Mouse (Mus musculus) lung, embryonic 16.5 days (tissue): Measurements from ENCODE around the gene Hoxd10. TPM values are rescaled to one million over a fixed set of nuclear protein-coding genes. Genes with fewer than 3 reads are reported as not detected.

Experiments used
- ATAC-seq: fragments of 200-750 bp; cut with Nextera tagmentation; 2 replicates; pipeline ENCODE4 v1.8.0; 2017; ENCODE audit warnings: low read depth, mild to moderate bottlenecking, moderate library complexity
- H3K27ac ChIP-seq: fragments of 300-500 bp; sonication (generic); 2 replicates; pipeline ENCODE4 v1.5.1; 2014; ENCODE audit warnings: mild to moderate bottlenecking, control low read depth, low read length
- H3K27me3 ChIP-seq: fragments of 300-500 bp; sonication (generic); 2 replicates; pipeline ENCODE4 v1.6.1; 2014; ENCODE audit warnings: low read depth, low read length, mixed read lengths; ENCODE audit not compliant: control insufficient read depth, insufficient read depth
- H3K36me3 ChIP-seq: fragments of 300-500 bp; sonication (generic); 2 replicates; pipeline ENCODE4 v1.6.1; 2014; ENCODE audit warnings: low read length; ENCODE audit not compliant: control insufficient read depth, insufficient read depth
- H3K4me1 ChIP-seq: fragments of 300-500 bp; sonication (generic); replicated peaks from 2 replicates; pipeline ENCODE4 v1.6.1; 2014; ENCODE audit warnings: low read length, mixed read lengths; ENCODE audit not compliant: control insufficient read depth, insufficient read depth
- H3K4me2 ChIP-seq: fragments of 300-500 bp; sonication (generic); 2 replicates; pipeline ENCODE4 v1.6.1; 2014; ENCODE audit warnings: low read depth, low read length, control low read depth
- H3K4me3 ChIP-seq: fragments of 300-500 bp; sonication (generic); 2 replicates; pipeline ENCODE4 v1.5.1; 2014; ENCODE audit warnings: mild to moderate bottlenecking, low read length, control low read depth
- H3K9ac ChIP-seq: fragments of 300-500 bp; sonication (generic); 2 replicates; pipeline ENCODE4 v1.6.1; 2014; ENCODE audit warnings: low read length, control low read depth
- H3K9me3 ChIP-seq: fragments of 300-500 bp; sonication (generic); 2 replicates; pipeline ENCODE4 v1.6.1; 2016; ENCODE audit warnings: low read length; ENCODE audit not compliant: control insufficient read depth
- WGBS: fragments of 180-500 bp; shearing (Covaris S2); extraction: QIAGEN DNeasy Blood & Tissue Kit; methylation state at CpG from one replicate; pipeline ENCODE4 v1.1.7; 2014; 5-methylcytosine and 5-hydroxymethylcytosine counted together
- polyA plus RNA-seq: library from polyadenylated mRNA; unstranded; fragments of >200 nt; fragmentation: Nextera tagmentation; extraction: Ambion mirVana; gene quantifications from 2 replicates; pipeline ENCODE4 v1.2.1, GENCODE M21; 2015

The Hoxd10 gene
- polyA plus RNA-seq, 1 experiment from 2014 or later: 0.19 TPM

GRCm38 (mm10) chr2:74731799-74732512 is 40.2 kb downstream of the Hoxd10 start:
- ATAC-seq: no peak
- no peak overlapping the region for H3K4me2 ChIP-seq

DNA sequence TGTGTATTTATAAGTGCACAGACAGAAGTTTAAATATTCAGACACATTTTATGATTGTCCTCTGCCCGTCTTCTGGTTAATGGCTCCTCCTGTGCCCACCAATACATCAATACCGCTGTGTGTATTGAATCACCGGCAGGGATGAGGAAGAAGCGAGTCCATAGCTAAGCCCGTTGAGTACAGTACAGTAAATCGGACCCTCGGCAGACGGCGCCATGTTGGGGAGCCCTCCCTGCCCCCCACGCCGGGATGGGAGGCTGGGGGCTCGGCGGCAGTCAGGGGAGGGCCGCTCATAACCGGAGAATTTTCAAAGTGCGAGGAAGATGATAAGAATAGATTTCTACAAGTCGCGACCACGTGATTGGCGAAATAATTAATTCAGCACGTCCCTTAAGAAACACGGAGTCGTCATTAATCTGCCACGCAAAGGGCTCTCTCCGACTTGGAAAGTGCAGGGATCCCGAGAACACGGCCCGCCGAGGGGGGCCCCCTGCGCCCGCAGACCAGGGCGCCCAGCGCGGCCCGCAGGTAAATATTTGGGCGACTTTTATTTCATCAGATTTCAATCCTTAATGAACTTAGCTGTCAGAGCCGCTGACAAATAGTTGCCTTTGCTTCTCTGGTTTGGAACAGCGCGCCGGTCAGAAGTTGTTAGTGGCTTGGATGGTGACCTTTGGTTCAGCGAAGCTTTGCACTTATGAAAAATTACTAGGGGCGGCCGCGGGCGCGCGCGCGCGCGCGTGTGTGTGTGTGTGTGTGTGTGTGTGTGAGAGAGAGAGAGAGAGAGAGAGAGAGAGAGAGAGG is 41.0 kb downstream of the Hoxd10 start:
- WGBS: 1% methylated on average over 52 of the region's 52 CpGs
- ATAC-seq: no peak
- no peaks in the 10 kb centered on the region for H3K9me3 ChIP-seq
- peaks cover 96% of the 10 kb centered on the region for H3K27me3 ChIP-seq
- H3K27ac ChIP-seq: no peak overlapping the region
- peaks cover 3% of the 10 kb centered on the region; the same call in 1 of the 2 replicates for H3K4me1 ChIP-seq
- H3K9ac ChIP-seq: no peak overlapping the region
- no peaks in the 10 kb centered on the region for H3K36me3 ChIP-seq
- no peak overlapping the region for H3K4me3 ChIP-seq
- no peak overlapping the region for H3K4me2 ChIP-seq

More at GRCm38 (mm10) chr2:74731799-74732512, 40.2 kb downstream of the Hoxd10 start:
- H3K4me3 ChIP-seq: no peak overlapping the region
- no peak overlapping the region for H3K9ac ChIP-seq
- H3K27ac ChIP-seq: no peak overlapping the region
- H3K4me1 ChIP-seq: peaks cover 3% of the 10 kb centered on the region; the same call in 1 of the 2 replicates
- 11% methylated on average over 9 of the region's 9 CpGs for WGBS
- peaks cover 96% of the 10 kb centered on the region for H3K27me3 ChIP-seq
- no peaks in the 10 kb centered on the region for H3K36me3 ChIP-seq
- no peaks in the 10 kb centered on the region for H3K9me3 ChIP-seq

DNA sequence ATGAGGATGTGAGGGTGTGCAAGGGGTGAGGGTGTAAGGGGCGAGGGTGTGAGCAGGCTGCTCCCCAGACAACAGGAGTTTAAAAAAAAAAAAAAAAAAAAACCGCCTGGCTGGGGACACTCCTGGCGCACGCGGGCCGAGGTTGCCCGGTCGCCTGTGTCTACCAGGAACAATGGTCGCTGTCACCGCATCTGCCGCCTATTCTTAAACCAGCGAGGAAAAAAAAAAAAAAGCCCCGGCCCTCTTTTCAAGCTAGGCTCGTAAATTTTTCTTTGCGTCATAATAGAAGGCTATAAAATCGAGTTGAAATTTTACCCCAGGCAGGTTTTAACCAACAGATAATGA is 41.6 kb downstream of the Hoxd10 start:
- H3K4me3 ChIP-seq: no peak overlapping the region
- H3K9ac ChIP-seq: no peak overlapping the region

GRCm38 (mm10) chr2:74733765-74734164 is 42.0 kb downstream of the Hoxd10 start:
- H3K4me2 ChIP-seq: no peak overlapping the region
- H3K4me1 ChIP-seq: peaks cover 3% of the 10 kb centered on the region; the same call in 1 of the 2 replicates
- peaks cover 96% of the 10 kb centered on the region for H3K27me3 ChIP-seq
- H3K36me3 ChIP-seq: no peaks in the 10 kb centered on the region
- 2% methylated on average over 6 of the region's 6 CpGs for WGBS
- no peak for ATAC-seq
- no peak overlapping the region for H3K27ac ChIP-seq
- H3K4me3 ChIP-seq: no peak overlapping the region
- H3K9ac ChIP-seq: no peak overlapping the region
- no peaks in the 10 kb centered on the region for H3K9me3 ChIP-seq

More for the DNA sequence above, 41.6 kb downstream of the Hoxd10 start:
- ATAC-seq: no peak
- WGBS: 0% methylated on average over 15 of the region's 16 CpGs
- H3K4me2 ChIP-seq: no peak overlapping the region
- H3K27me3 ChIP-seq: peaks cover 96% of the 10 kb centered on the region
- H3K4me1 ChIP-seq: peaks cover 3% of the 10 kb centered on the region; the same call in 1 of the 2 replicates
- no peaks in the 10 kb centered on the region for H3K36me3 ChIP-seq
- H3K9me3 ChIP-seq: no peaks in the 10 kb centered on the region
- no peak overlapping the region for H3K27ac ChIP-seq

DNA sequence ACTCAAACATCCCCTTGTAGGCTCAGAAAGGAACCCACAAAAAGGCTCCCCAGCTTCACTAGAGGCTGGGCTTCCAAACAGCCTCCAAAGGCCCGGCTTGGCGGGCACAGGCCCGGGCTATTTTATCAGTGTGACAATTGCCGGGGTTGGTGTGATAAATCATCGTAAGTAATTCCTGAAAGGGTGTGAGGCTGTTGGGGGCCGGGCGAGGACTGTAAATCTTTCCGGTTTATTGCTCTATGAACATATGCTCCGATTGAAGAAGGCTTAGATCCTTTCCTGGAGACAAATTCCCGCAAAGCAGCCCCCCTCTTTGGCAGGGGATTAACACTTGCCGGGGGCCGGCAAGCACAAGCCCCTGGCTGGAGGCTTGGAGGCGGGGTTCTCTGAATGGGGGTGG is 42.7 kb downstream of the Hoxd10 start:
- 2% methylated on average over 13 of the region's 13 CpGs for WGBS
- H3K27me3 ChIP-seq: peaks cover 96% of the 10 kb centered on the region
- H3K27ac ChIP-seq: no peak overlapping the region
- ATAC-seq: no peak
- no peak overlapping the region for H3K4me2 ChIP-seq
- H3K4me1 ChIP-seq: peaks cover 3% of the 10 kb centered on the region; the same call in 1 of the 2 replicates
- no peaks in the 10 kb centered on the region for H3K9me3 ChIP-seq
- H3K36me3 ChIP-seq: no peaks in the 10 kb centered on the region
- H3K4me3 ChIP-seq: no peak overlapping the region
- H3K9ac ChIP-seq: no peak overlapping the region

DNA sequence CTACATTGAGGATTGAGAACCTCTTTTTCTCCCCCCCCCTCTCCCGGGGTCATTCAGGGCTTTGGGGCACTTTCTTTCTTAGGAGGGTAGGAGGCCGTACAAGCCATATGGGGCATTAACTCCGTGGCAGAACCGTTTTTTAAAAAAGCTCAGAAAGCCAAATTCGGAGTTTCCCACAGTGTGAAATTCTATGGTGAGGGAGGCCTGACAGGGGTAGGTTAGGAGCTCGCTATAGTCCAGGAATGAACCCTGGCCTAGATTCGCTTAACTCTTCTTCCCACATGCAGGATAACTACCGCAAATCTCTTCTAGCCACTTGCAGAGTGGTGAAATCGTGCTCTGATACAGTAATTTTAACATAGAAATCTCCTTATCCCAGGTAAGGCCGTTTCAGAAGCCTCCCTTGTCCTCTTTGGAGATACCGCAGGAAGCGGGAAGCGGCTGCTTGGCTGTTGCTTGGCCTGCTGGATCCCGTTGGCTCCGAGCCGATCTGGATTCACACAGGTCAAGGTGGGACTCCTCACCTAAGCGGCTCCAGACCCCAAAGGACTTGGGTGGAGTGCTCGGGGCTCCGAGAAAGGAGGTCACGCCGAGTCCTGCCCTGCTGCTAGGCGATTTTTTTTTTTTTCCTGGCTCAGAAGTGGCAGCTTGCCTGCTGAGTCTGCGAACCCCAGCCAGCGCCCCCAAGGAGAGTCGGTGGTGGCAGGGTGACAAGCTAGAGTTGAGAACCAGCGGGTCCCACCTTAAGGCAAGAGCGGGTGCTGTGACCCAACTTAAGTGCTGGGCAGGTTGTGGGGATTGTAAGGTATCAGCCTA is 43.5 kb downstream of the Hoxd10 start:
- no peak overlapping the region for H3K4me3 ChIP-seq
- H3K4me2 ChIP-seq: no peak overlapping the region
- H3K9ac ChIP-seq: no peak overlapping the region
- no peaks in the 10 kb centered on the region for H3K9me3 ChIP-seq
- no peaks in the 10 kb centered on the region for H3K36me3 ChIP-seq
- peaks cover 3% of the 10 kb centered on the region; the same call in 1 of the 2 replicates for H3K4me1 ChIP-seq
- no peak overlapping the region for H3K27ac ChIP-seq
- WGBS: 4% methylated on average over 27 of the region's 27 CpGs
- no peak for ATAC-seq
- H3K27me3 ChIP-seq: peaks cover 98% of the 10 kb centered on the region

DNA sequence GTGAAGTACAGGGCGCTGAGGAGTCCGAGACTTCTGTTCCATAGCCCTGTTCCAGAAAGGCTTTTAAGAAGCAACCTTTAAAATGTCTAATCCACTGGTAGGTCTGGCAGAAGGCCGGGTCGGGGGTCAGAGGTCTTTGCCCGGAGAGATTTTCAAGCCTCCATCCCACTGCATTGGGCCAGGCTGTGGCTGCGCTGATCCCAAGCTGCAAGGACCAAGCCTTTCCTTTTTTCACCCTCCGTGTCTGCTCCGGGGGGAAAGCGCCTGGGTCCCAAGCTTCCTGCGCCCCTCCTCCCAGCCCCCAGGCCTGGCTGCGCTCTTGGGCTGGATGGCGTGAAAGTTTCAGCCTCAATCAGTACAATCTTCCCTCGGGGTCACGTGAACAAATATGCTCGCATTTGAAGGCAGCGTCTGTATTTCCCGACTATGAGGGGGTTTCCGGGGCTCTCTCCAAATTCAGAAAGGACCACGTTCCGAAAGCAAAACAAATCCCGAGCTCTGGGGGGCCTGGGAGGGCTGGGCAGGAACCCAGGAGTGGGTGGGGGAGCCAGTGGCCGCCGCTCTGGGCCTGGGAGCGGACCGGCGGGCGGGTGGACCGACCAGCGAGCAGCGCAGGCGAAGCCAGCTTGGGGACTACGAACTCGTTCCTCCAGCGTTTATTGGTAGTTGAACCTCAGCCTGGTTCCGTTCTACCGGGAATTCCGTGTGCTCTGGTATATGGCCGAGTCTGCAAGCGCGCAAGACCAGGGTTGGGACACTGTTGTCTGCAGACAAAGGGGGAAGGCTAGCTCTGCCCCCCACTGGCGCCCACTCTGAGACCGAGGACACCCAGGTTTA is 44.3 kb downstream of the Hoxd10 start:
- Histone ChIP-seq H3K27ac (no peak overlapping the region), H3K4me1 (peaks cover 3% of the 10 kb centered on the region; the same call in 1 of the 2 replicates), H3K9me3 (no peaks in the 10 kb centered on the region), H3K9ac (no peak overlapping the region), H3K36me3 (no peaks in the 10 kb centered on the region), H3K4me3 (peak overlapping the region; percentile 28), H3K27me3 (peaks cover 98% of the 10 kb centered on the region), H3K4me2 (peak overlapping the region; percentile 31)
- ATAC-seq: no peak
- WGBS: under 1% methylated on average over 42 of the region's 42 CpGs

GRCm38 (mm10) chr2:74736688-74737577 is 45.2 kb downstream of the Hoxd10 start:
- peaks cover 99% of the 10 kb centered on the region for H3K27me3 ChIP-seq
- no peak overlapping the region for H3K4me2 ChIP-seq
- 2% methylated on average over 15 of the region's 15 CpGs for WGBS

More at GRCm38 (mm10) chr2:74736688-74737577, 45.2 kb downstream of the Hoxd10 start:
- ATAC-seq: no peak
- H3K9ac ChIP-seq: no peak overlapping the region
- no peaks in the 10 kb centered on the region for H3K9me3 ChIP-seq
- no peak overlapping the region for H3K27ac ChIP-seq
- no peaks in the 10 kb centered on the region for H3K36me3 ChIP-seq
- no peak overlapping the region for H3K4me3 ChIP-seq
- H3K4me1 ChIP-seq: peaks cover 3% of the 10 kb centered on the region; the same call in 1 of the 2 replicates
